Mouse (Mus musculus): ENCODE results near the gene Wdtc1.

DNA sequence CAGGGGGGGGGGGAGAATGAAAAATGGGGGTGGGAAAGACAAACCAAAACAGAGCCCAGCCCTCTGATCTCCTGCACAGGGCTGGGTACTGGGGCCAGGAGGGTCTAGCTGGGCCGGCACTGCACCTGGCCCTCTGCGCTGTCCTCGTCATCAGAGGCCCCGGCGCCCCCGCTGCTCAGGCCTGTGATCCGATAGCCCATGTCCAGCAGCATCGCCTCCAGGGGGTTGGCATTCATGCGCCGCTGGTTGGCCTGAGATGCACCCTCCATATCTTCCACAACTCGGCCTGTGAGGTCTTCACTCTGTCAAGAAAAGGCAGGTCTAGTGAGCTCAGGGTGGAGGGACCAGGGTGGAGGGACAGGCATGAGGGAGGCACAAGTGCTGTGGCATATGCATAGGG lies 59.2 kb downstream of the Wdtc1 start:
- no peak for TF ChIP-seq POLR2A (IDR thresholded peaks at IDR 0.05; ENCODE audit: control insufficient read depth in 1 of 2, insufficient read depth in 1 of 2, low read depth in 1 of 2, low read length in 2 of 2, poor library complexity in 1 of 2)
- no peak for TF ChIP-seq ZKSCAN1 (IDR thresholded peaks at IDR 0.05; ENCODE audit: low read depth, low read length)
- TF ChIP-seq CTCF (IDR thresholded peaks at IDR 0.05 in 2 of 3, conservative IDR thresholded peaks at IDR 0.05 in 1 of 3; ENCODE audit: control insufficient read depth in 1 of 3, insufficient read depth in 1 of 3, low read depth in 2 of 3, low read length in 3 of 3, poor library complexity in 1 of 3, severe bottlenecking in 1 of 3), result no peak
- no peak for TF ChIP-seq ETS1 (IDR thresholded peaks at IDR 0.05; ENCODE audit: low read depth, low read length)

All from MEL (cell line).